ENCODE assay signal across 8 mouse cellular contexts in genomic region chr5:105557777-105558240, GRCm38 (mm10). TPM values are rescaled to one million over a fixed set of nuclear protein-coding genes. Genes with fewer than 3 reads are reported as not detected.
A peak's percentile ranks its signal among the peaks of the same experiment; 100 is the strongest.
DNase-seq lines count a peak whose midpoint lies in the region; ATAC-seq and TF ChIP-seq lines count a peak whose summit lies in the region.

No protein-coding gene starts in this region.

- TF ChIP-seq CTCF in lung, postnatal 0 days (IDR thresholded peaks at IDR 0.05), result no peak

- ATAC-seq in lung, postnatal 0 days, result 0 out of 2 replicates have a peak, but pooled peaks have one; percentile 23

- DNase-seq in lung, postnatal 0 days (ENCODE audit: low spot score), result no peak
- no peak for DNase-seq in lung, postnatal 14 days
- peak; percentile 34 for DNase-seq in brain, embryonic 18.5 days (ENCODE audit: low read depth, low spot score)
- DNase-seq in layer of hippocampus, postnatal 36 days, result peak; percentile 15 to 31
- DNase-seq in right cerebral cortex, postnatal 4 days, result peak; percentile 27
- no peak for DNase-seq in kidney, postnatal 25 days
- DNase-seq in cerebellum, postnatal 25 days, result no peak
- DNase-seq in retina, postnatal 1 day, result no peak

- no peaks in the 10 kb centered on the region for H3K36me3 ChIP-seq in lung, postnatal 0 days (ENCODE audit: insufficient read depth, low read length)

- no peak overlapping the region for H3K4me2 ChIP-seq in lung, postnatal 0 days (replicated peaks; ENCODE audit: low read depth, low read length)

- no peaks in the 10 kb centered on the region for H3K9me3 ChIP-seq in lung, postnatal 0 days (ENCODE audit: low read length)

- H3K27ac ChIP-seq in lung, postnatal 0 days (ENCODE audit: low read length), result no peak overlapping the region

- H3K4me3 ChIP-seq in lung, postnatal 0 days (ENCODE audit: low read depth, low read length), result no peak overlapping the region

- TF ChIP-seq EP300 in lung, postnatal 0 days (IDR thresholded peaks at IDR 0.05), result no peak

- H3K4me1 ChIP-seq in lung, postnatal 0 days (ENCODE audit: insufficient read depth, low read depth, low read length), result peaks cover 7% of the 10 kb centered on the region; the same call in 1 of the 2 replicates

- H3K27me3 ChIP-seq in lung, postnatal 0 days (replicated peaks; ENCODE audit: insufficient read depth, low read length), result no peaks in the 10 kb centered on the region

- WGBS in lung, postnatal 0 days, result 61% methylated on average over 4 of the region's 4 CpGs

- H3K9ac ChIP-seq in lung, postnatal 0 days (replicated peaks; ENCODE audit: low read depth), result no peak overlapping the region

RNA-seq across cellular contexts. Expression of gene Lrrc8c, which starts 38.6 kb away (rescaled TPM):
- polyA plus RNA-seq in lung, postnatal 0 days (2015; fragmentation: Nextera tagmentation; extraction: Ambion mirVana), result 23.0 and 35.0 TPM in 2 replicates
- total RNA-seq in layer of hippocampus, postnatal 36 days (2021), result 10 to 100 TPM; 28.9 to 32.6 TPM

Comparison
In these comparisons a context has a peak if more than half of its experiments do, and no peak if none do; other contexts are left out.
1. DNase-seq: peak in brain, embryonic 18.5 days (single experiment), layer of hippocampus, postnatal 36 days (2 of 2) and right cerebral cortex, postnatal 4 days (single experiment); none in lung, postnatal 0 days (single experiment), lung, postnatal 14 days (single experiment), kidney, postnatal 25 days (0 of 2), cerebellum, postnatal 25 days (0 of 2) and retina, postnatal 1 day (single experiment).